Mouse (Mus musculus): ENCODE data around the gene Iqschfp. TPM values are rescaled to one million over a fixed set of nuclear protein-coding genes. Genes with fewer than 3 reads are reported as not detected.

Iqschfp gene
- polyA plus RNA-seq, 1 experiment: 1.2 TPM

DNA sequence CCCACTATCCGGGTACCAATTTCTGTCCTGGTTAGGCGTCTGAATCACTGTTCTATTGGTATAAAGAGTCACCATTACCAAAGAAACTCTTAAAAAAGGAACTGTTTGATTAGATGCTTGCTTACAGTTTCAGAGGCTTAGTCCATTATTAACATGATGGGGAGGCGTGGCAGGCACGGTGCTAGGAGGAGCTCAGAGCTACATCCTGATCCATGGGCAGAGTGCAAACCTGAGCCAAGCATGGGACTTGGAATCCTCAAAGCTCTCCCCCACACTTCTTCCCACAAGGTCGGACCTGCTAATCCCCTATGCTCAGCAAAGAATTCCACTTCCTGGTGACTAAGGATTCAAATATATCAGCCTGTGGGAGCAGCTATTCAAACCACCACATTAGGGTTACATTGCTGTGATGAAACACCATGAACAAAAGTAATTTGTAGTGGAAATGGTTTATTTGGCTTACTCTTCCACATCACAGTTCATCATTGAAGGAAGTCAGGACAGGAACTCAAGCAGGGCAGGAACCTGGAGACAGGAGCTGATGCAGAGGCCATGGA is 777.5 kb downstream of the Iqschfp start:
- H3K4me1 ChIP-seq (ENCODE audit: control insufficient read depth, insufficient read depth, low read length): no peaks in the 10 kb centered on the region
- no peak for DNase-seq
- no peak for TF ChIP-seq POLR2A (IDR thresholded peaks at IDR 0.05; ENCODE audit: borderline replicate concordance, insufficient read depth, low read length)
- no peak for TF ChIP-seq CTCF (IDR thresholded peaks at IDR 0.05; ENCODE audit: borderline replicate concordance, insufficient read depth, low read depth, low read length)
- no peaks in the 10 kb centered on the region for H3K27me3 ChIP-seq (ENCODE audit: control insufficient read depth, insufficient read depth, low read length)
- H3K27ac ChIP-seq (ENCODE audit: insufficient read depth, low read length): no peak overlapping the region
- WGBS: 84% methylated on average over 5 of the region's 5 CpGs
- H3K4me3 ChIP-seq (replicated peaks; ENCODE audit: insufficient read depth, low read depth, low read length): no peak overlapping the region

DNA sequence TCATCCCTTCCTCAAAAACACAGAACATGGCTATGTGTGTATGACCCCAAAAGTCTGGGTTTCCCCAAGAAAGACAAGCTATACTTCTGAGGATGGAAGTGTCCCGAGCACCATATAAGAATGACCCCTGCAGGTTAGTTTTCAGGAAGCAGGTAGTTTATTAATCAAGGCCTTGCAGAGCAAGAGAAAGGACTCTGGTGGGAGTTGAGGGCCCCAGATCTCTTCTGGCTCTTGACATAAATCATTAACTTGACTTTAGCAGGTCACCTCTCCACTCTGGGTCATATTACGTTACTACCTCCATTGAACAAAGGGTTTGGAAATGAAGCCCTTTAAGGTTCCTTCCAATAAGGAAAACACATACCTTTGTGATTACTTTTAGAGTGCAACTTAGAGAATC is 782.7 kb downstream of the Iqschfp start:
- TF ChIP-seq CTCF (IDR thresholded peaks at IDR 0.05; ENCODE audit: borderline replicate concordance, insufficient read depth, low read depth, low read length) (no peak), POLR2A (IDR thresholded peaks at IDR 0.05; ENCODE audit: borderline replicate concordance, insufficient read depth, low read length) (no peak)
- WGBS: 100% methylated on average over 2 of the region's 2 CpGs
- H3K27me3 ChIP-seq (ENCODE audit: control insufficient read depth, insufficient read depth, low read length): no peaks in the 10 kb centered on the region
- H3K4me3 ChIP-seq (replicated peaks; ENCODE audit: insufficient read depth, low read depth, low read length): no peak overlapping the region
- no peak overlapping the region for H3K27ac ChIP-seq (ENCODE audit: insufficient read depth, low read length)
- no peaks in the 10 kb centered on the region for H3K4me1 ChIP-seq (ENCODE audit: control insufficient read depth, insufficient read depth, low read length)
- DNase-seq: no peak

DNA sequence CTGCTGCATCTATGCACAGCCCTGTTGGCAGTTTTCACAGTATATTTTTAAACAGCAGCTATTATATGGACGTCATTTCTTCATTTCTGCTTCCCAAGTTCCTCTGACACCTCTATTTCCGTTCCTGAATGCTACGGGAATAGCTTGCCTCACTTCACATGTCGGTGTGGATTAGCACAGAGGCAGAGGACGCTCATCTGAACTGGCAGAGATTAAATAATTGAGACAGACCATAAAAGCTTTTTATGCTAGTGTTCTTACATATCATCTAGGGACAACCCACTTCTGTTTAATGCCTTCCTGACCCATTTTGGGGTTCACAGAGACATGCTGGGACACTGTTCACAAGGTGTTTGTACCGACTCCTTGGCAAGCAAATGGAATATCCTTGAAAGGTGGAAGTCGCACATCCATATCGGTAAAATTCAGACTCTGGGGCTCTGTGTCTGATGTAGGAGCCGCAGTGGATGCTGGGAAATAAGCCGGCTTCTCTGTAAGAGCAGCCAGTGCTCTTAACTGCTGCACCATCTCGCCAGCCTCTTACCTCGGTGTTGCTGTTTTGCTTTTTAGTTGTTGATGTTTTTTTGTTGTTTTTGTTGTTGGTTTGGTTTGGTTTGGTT is 783.3 kb downstream of the Iqschfp start:
- no peaks in the 10 kb centered on the region for H3K4me1 ChIP-seq (ENCODE audit: control insufficient read depth, insufficient read depth, low read length)
- H3K27ac ChIP-seq (ENCODE audit: insufficient read depth, low read length): no peak overlapping the region
- no peaks in the 10 kb centered on the region for H3K27me3 ChIP-seq (ENCODE audit: control insufficient read depth, insufficient read depth, low read length)
- 68% methylated on average over 12 of the region's 12 CpGs for WGBS
- no peak for DNase-seq
- no peak overlapping the region for H3K4me3 ChIP-seq (replicated peaks; ENCODE audit: insufficient read depth, low read depth, low read length)
- TF ChIP-seq CTCF (IDR thresholded peaks at IDR 0.05; ENCODE audit: borderline replicate concordance, insufficient read depth, low read depth, low read length): no peak
- no peak for TF ChIP-seq POLR2A (IDR thresholded peaks at IDR 0.05; ENCODE audit: borderline replicate concordance, insufficient read depth, low read length)

Other genes with a start within 250 kb of the Iqschfp start
- 0.23 TPM in 1 of 2 replicates, not detected in the other for gene Iqcj, start within 50 bp of the Iqschfp start, polyA plus RNA-seq (2012; rRNA removed)
- gene Schip1, start 172.6 kb downstream of the Iqschfp start, polyA plus RNA-seq (2012; rRNA removed): 208 and 227 TPM in 2 replicates